Mouse (Mus musculus) yolk sac, embryonic 10.5 days (tissue): ENCODE measurements around the gene Otor.

Experiments
- DNase-seq: peaks from one replicate; pipeline ENCODE4 v3.0.0-alpha.2; 2017; ENCODE audit warnings: low spot score

Gene Otor

GRCm38 (mm10) chr2:143131098-143131646, 52.9 kb downstream of the Otor start:
- no peak for DNase-seq
